Mouse (Mus musculus) granulocyte monocyte progenitor cell, adult 5-6 weeks (primary cell): Measurements from ENCODE around the gene Pik3r1. TPM values are rescaled to one million over a fixed set of nuclear protein-coding genes. Genes with fewer than 3 reads are reported as not detected.

Experiments
- ATAC-seq: replicated peaks from 2 replicates; pipeline ENCODE4 v1.8.0; 2016; ENCODE audit warnings: mild to moderate bottlenecking, moderate TSS enrichment, inconsistent platforms; ENCODE audit not compliant: poor library complexity, severe bottlenecking
- total RNA-seq, 2 experiments: library from RNA; stranded (forward) in 1 of 2; stranded (reverse) in 1 of 2; fragments of 200-712, 200-1000 nt in 1 of 2; fragments of >200 nt in 1 of 2; fragmentation: Nextera tagmentation in 1 of 2; gene quantifications; 2 replicates each; pipeline ENCODE4 v1.2.3; 2014 to 2017

Gene Pik3r1
- total RNA-seq, 2 experiments from 2014 or later = 70.9 to 102 TPM

GRCm38 (mm10) chr13:101739732-101740381, 28.2 kb downstream of the Pik3r1 start:
- peak; percentile 55 for ATAC-seq

DNA sequence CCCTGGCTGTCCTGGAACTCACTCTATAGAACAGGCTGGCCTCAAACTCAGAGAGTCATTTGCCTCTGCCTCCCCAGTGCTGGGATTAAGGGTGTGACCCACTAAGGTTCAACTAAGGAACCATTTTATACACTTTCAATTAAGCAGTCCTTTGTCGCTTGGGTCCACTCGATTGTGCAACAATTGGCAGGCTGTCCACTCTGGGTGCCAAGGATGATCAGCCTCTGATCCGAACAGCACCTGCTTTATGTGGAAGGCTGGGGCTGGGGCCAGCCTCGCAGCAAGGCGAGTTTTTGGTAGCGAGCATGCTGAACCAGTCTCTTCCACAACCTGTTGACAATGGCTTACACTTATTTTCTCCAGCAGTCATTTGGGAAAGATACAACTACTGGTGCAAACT, 29.2 kb downstream of the Pik3r1 start:
- no peak for ATAC-seq

GRCm38 (mm10) chr13:101736521-101737387, 31.3 kb downstream of the Pik3r1 start:
- no peak for ATAC-seq

- peak; percentile 6; the same call in 1 of the 2 replicates for ATAC-seq
Observed at GRCm38 (mm10) chr13:101735364-101736120, 32.5 kb downstream of the Pik3r1 start.

DNA sequence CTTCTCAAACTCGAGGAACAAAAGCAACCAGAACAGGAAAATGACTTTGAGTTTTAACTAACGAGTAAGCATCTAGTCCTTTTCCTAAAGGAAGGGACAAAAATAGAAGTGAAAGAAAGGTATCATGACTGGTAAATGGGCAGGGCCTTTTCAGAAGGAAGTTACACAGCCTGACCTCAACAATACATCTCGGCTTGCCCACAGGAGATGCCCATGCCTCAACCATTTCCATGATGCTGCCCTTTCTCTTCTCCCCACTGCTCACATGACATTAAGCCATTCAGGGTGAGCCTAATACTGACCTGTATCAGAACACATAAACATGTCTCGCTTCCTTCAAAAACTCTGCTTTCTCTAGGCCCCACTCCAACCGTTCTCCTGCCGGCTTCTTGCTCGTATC, 33.8 kb downstream of the Pik3r1 start:
- ATAC-seq = peak; percentile 65

GRCm38 (mm10) chr13:101732675-101733074, 35.3 kb downstream of the Pik3r1 start:
- ATAC-seq = peak; percentile 67

- ATAC-seq = no peak
Observed at GRCm38 (mm10) chr13:101731777-101732176, 36.2 kb downstream of the Pik3r1 start.

DNA sequence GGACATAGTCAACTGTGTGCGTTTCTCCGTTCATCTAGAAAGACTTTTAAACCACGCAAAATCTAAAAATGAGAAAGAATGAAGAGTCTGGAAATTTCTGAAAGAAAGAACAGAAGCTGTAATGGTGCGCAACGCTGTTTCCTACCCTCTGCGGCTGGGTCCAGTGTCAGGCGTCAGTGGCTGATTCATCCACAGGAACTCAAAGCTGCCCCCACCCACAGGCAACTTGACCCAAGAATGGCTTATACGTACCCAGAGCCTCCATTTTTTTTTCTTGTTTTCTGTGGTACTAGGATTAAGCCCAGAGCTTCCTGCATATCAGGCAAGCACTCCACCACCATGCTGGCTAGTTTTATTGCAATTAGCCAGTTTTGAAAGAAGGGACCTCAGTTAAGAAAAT, 37.7 kb downstream of the Pik3r1 start:
- 0 out of 2 replicates have a peak, but pooled peaks have one; percentile 20 for ATAC-seq

GRCm38 (mm10) chr13:101729248-101730055, 38.6 kb downstream of the Pik3r1 start:
- ATAC-seq = no peak

- no peak for ATAC-seq
Observed at GRCm38 (mm10) chr13:101728816-101729215, 39.2 kb downstream of the Pik3r1 start.

DNA sequence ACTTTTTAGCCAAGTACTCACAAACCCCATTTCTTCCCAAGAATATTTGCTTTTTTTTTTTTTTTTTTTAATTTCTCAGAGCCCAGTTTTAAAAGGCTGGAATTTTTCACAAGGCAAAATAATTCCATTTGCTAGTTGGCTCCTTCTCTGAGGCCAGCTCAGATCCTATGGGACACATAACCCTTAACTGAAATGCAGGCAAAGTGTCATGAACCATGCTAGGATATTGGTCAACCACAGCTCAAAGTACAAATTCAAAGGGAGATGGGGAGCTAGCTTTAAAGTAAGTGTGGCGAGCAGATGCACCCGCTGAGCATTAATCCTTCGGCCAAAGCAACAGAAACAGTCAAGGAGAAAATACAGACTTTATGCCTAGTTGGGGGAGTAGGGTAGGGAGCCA, 39.7 kb downstream of the Pik3r1 start:
- no peak for ATAC-seq

DNA sequence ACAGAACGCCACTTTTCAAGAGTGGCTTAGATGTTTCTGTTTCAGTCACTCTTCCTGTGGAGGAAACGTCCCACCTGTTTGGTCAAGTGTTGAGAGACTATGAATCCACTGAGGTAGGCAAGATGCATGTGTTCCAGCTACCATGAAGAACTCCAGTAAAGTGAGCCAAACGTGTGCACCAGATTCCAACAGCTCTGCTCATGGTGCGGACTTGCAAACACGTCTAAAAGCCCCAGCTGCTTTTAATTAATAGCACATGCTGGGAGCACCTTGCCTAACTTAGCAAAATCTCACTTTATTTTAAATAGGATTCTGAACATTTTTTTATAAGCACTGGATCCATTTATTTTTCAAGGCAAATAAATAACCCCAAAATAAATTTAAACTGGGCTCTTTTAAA, 40.2 kb downstream of the Pik3r1 start:
- ATAC-seq = no peak

- ATAC-seq = no peak
Observed at GRCm38 (mm10) chr13:101726922-101727321, 41.1 kb downstream of the Pik3r1 start.

GRCm38 (mm10) chr13:101721901-101722595, 46.0 kb downstream of the Pik3r1 start:
- ATAC-seq = no peak

- ATAC-seq = no peak
Observed at GRCm38 (mm10) chr13:101721154-101721553, 46.9 kb downstream of the Pik3r1 start.

DNA sequence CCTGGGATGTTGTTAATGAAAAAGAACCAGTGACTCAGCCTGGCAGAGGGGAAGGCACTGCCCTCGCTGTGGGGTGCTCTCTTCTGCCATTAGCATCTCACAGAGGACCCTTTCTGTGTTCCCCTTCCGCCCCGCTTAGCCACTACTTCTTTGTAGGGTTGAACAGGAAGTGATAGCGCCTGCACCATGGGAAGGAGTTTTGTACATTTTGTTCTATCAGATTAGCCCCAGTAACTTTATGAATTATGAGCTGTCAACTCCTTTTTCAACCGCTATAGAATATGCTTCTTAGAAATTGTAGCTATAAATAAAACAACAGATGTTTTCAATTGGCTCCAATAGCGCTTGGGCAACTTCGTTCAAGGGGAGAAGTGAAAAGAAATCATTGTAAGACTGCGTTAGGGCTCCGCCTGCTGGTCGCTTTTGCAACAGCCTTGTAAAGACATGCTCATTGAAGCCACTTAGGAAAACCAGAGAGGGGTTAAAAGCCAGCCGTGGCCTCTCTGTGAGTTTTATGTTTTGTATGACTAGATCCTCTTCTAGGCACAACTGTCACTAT, 48.6 kb downstream of the Pik3r1 start:
- ATAC-seq = peak; percentile 89

- peak; percentile 18 for ATAC-seq
Observed at GRCm38 (mm10) chr13:101718744-101719143, 49.3 kb downstream of the Pik3r1 start.

DNA sequence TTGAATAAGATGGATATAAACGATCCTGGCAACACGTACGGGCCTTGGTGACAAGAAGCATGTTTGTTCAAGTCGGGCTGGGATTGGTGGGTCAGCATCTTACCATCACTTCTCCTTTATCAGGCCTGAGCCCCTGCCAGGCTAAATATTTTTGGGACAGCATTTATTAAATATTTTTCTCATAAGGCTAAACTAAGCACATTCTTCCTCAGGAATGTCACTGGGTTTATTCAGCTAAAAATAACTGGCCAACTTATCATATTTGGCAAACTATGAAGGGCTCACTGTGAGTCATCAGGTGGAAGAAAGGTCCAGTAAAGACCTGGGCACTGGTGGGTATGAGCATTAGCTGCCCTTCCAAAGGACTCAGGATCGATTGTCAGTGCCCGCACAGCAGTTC, 50.2 kb downstream of the Pik3r1 start:
- no peak for ATAC-seq

DNA sequence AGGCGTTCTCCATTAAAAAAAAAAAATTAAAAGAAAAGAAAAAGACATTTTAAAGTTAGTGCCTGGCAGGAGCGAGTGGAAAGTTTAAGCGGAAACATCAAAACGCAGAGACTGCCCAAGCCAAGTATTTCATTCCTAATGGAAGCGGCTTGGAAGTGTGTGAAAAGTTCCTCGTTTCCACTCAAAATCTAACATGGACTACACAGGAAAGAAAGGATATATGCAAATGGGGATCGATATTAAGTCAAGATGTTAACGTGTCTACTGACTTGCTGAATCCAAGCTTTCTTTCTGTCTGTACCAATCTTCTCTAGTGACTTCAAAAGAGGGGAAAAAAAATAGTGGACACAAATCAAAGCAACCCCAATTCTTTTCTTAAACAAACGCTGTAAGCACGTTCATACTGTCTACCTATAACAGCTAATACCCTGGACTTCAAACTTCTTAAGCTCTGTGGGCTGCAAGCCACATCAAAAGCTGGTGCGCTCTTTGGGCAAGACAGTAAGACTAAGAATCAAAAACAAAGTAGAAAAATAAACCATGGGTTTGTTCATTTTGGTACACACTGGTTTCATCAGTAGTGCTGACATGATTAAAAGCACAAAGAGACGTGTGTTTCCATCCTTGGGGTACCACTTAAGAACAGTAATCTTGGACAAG, 54.5 kb downstream of the Pik3r1 start:
- no peak for ATAC-seq
